Mouse (Mus musculus) liver (tissue): Measurements from ENCODE around the gene Sdcbp2.
A peak's percentile ranks its signal among the peaks of the same experiment; 100 is the strongest.

Source experiments
- DNase-seq: peaks from one replicate; pipeline ENCODE4 v3.0.0-alpha.2; 2020; ENCODE audit warnings: mixed read lengths

The Sdcbp2 gene

DNA sequence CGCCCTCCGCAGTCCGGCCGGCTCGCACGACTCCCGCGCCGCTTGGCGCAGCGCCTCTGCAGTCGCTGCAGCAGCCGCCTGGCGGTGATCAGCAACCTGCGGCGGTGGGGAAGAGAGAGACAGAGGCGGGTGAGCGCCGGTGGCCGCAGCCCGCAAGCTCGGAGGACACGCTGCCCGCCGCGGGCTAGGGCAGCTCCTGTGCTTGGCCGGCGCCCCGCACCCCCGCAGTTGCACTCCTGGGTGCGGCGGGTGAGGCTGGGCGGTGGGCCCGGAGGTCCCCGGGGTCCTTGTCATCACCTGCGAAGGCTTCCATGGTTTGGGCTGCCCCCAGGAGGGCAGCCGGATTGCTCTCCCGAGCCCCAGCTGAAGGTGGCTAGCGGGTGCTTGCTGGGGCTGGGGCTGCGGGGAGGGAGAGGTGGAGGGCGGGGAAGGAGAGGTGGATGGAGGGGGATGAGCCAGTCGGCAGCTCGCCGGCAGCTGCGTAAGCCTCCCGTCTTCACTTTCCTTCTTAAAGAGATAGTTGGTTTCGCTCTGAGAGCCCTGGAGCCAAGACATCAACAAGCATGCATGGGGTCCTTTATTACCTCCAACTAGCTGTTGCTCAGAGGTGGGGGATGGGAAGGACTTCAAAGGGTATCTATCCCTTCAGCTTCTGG is 59.9 kb downstream of the Sdcbp2 start, which contains the start of gene Snph:
Snph (minus strand) TSS at position 435 of the 656 bp plus-strand sequence.
- DNase-seq, result peak; percentile 34

DNA sequence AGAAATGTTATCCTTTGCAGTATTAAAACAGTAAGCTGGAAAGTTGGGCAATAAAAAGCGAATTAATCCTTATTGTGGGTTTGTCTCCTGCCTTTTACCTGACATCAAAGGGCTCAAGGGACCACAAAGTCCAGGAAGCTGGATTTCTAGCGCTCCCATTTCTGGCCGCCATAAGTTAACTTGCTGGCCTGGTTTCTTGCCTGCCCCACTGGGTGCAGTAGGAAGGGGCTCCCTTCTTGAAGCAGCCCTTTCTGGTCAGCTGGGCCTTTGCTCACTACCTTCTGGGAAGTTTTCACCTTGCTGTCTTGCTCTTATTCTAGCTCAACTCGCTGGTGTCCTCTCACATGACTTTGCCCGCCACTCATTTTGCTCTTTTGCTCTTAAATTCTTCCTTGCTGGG is 60.6 kb downstream of the Sdcbp2 start:
- no peak for DNase-seq

DNA sequence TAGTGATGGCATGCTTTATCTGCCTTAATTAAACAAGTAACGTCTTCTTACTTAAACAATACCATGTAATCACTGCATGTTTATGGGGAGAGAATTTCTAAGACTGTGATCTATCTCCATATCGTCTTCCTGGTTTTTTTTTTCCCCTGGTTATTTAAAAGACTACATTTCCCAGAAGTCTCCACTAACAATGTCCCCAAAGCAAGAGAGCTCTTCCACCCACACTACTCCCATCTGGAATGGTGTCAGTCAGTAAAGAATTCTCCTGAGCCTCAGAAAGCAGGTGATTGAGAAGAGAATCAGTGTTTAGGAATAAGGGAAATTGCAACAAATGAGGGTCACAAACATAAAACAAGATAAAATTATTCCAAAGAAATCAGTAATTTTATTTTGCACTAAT is 62.5 kb downstream of the Sdcbp2 start:
- DNase-seq, result no peak

DNA sequence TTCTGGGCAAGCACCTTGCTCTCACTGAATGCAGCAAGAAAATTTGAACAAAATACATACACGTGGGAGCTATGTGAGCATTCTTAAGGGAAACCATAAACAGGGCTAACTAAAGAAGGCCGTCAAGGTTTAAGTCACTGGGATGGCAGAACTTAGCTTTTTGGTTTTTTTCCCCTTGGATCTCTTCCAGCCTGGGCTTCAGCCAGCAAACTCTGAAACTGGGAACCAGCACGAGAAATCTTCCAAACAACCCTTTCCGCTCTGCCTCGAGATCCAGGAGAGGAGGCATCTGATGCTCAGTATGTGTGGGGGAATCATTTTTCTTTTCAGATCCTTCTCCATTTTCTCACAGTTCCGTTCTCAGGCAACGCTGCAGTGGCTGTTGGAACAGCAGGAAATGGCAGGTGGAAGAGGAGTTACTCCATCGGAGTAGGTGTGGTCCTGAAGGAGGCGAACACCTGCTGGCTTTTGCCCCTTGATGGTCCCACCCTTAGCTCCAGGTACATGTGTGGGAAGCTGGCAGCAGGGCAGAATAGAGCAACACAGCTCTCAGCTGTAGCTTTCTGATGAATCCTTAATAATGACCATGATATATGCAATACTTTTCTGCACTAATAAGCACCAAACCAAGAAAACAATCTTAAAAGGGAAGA is 63.1 kb downstream of the Sdcbp2 start:
- no peak for DNase-seq

DNA sequence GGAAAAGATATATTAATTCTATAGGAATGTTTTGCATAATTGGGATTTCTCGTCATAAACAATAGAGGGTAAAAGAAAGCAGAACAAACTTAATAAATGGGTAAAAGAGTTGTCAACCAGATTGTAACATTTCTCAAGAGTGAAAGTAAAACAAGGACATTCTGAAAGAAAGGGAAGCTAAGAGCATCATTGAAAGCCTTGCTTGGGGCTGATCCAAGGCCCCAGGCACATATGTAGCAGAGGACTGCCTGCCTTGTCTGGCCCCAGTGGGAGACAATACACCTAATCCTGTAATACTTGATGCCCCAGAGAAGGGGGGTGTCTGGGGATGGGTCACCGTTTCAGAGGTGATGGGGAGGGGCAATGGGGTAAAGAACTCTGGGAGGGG is 63.6 kb downstream of the Sdcbp2 start:
- DNase-seq, result no peak
